Mouse (Mus musculus): ENCODE measurements around the gene Stambpl1. TPM values are rescaled to one million over a fixed set of nuclear protein-coding genes. Genes with fewer than 3 reads are reported as not detected.

Gene Stambpl1
- polyA plus RNA-seq, 1 experiment = 2.8 TPM

DNA sequence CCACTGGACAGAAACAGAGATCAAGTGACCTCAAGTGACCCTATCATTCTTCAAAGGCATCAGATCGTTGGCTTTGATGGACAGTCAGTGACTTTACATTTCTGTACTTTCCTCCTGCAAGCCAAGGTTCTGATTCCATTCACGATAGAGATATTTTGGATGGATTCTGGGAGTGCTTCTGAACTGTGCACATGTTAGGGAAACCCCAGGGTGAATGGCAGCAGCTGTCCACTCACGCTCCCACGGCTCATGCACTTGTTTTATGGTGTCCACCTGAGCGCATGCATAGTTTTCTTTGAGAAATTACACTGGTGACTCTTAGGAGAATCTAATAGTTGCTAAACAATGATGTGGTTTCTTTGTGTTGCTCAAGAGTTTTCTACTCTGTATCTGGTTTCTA lies 64.1 kb downstream of the Stambpl1 start:
- TF ChIP-seq EP300 (IDR thresholded peaks at IDR 0.05; ENCODE audit: insufficient read depth, low read depth, low read length) (no peak), CTCF (IDR thresholded peaks at IDR 0.05; ENCODE audit: low read depth, low read length) (no peak), POLR2A (IDR thresholded peaks at IDR 0.05; ENCODE audit: insufficient read depth, low read length) (no peak)
- Histone ChIP-seq H3K4me3 (ENCODE audit: low read depth, low read length) (no peak overlapping the region), H3K9ac (ENCODE audit: low read depth, poor library complexity, severe bottlenecking) (no peak overlapping the region), H3K4me1 (ENCODE audit: control insufficient read depth, insufficient read depth, low read length) (no peaks in the 10 kb centered on the region), H3K27ac (ENCODE audit: insufficient read depth, low read length) (no peak overlapping the region), H3K27me3 (ENCODE audit: control insufficient read depth, insufficient read depth, low read length, poor library complexity, severe bottlenecking) (no peaks in the 10 kb centered on the region), H3K36me3 (ENCODE audit: control insufficient read depth, insufficient read depth, low read length, poor library complexity, severe bottlenecking) (no peaks in the 10 kb centered on the region), H3K9me3 (replicated peaks; ENCODE audit: control insufficient read depth, insufficient read depth, low read length, poor library complexity, severe bottlenecking) (no peaks in the 10 kb centered on the region)

DNA sequence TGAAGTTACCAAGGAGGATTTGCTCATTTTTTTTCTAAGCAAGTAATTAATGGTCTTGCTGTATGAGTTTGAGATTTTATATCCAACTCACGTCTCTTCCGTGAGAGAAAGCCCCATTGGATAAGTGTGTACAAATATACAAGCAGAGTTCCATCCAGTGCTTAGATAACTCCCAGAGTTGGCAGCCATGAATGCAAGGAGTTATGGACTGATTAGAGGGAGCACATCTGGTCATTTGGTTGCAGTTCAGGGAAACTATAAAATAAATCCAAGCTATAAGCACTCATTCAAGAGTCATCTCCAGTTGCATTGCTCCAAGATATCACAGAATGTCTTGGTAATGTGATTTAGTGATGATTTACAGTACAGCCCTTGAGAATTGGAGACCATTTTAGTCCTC lies 64.9 kb downstream of the Stambpl1 start:
- Histone ChIP-seq H3K4me3 (ENCODE audit: low read depth, low read length) (no peak overlapping the region), H3K36me3 (ENCODE audit: control insufficient read depth, insufficient read depth, low read length, poor library complexity, severe bottlenecking) (no peaks in the 10 kb centered on the region), H3K4me1 (ENCODE audit: control insufficient read depth, insufficient read depth, low read length) (no peaks in the 10 kb centered on the region), H3K27ac (ENCODE audit: insufficient read depth, low read length) (no peak overlapping the region), H3K9me3 (replicated peaks; ENCODE audit: control insufficient read depth, insufficient read depth, low read length, poor library complexity, severe bottlenecking) (no peaks in the 10 kb centered on the region), H3K27me3 (ENCODE audit: control insufficient read depth, insufficient read depth, low read length, poor library complexity, severe bottlenecking) (no peaks in the 10 kb centered on the region), H3K9ac (ENCODE audit: low read depth, poor library complexity, severe bottlenecking) (no peak overlapping the region)
- TF ChIP-seq CTCF (IDR thresholded peaks at IDR 0.05; ENCODE audit: low read depth, low read length) = no peak
- TF ChIP-seq POLR2A (IDR thresholded peaks at IDR 0.05; ENCODE audit: insufficient read depth, low read length) = no peak
- no peak for TF ChIP-seq EP300 (IDR thresholded peaks at IDR 0.05; ENCODE audit: insufficient read depth, low read depth, low read length)

DNA sequence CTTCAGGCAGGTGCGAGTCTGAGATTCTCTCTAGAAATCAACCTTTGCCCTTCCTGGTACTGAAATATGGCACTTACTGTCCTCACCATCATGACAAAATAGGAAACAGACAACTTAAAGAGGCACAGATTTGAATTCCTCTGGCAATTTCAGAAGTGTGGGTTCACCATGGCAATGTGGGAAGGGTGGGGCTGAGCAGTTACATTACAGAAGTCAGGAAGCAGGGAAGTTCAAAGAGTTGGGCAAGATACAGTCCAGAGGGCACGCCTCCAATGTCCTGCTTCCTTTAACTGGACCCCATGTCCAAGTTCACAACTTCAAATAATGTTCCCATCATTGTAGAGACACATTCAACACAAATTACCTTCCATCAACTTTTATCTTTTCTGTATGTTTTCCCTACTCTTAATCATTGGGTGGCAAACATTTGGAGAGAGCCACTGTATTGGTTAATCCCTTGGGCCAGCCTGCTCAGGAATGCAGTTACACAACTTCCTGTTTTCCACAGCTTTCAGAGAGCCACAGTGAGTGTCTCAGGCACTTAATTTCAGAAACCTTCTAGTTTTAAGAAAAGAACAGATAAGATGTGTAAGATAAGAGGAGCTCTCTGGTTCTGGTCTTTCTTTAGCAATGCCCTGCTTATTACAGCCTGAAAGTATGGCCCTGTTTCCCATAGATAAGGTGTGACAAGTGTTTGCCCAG lies 70.4 kb downstream of the Stambpl1 start:
- no peaks in the 10 kb centered on the region for H3K36me3 ChIP-seq (ENCODE audit: control insufficient read depth, insufficient read depth, low read length, poor library complexity, severe bottlenecking)

DNA sequence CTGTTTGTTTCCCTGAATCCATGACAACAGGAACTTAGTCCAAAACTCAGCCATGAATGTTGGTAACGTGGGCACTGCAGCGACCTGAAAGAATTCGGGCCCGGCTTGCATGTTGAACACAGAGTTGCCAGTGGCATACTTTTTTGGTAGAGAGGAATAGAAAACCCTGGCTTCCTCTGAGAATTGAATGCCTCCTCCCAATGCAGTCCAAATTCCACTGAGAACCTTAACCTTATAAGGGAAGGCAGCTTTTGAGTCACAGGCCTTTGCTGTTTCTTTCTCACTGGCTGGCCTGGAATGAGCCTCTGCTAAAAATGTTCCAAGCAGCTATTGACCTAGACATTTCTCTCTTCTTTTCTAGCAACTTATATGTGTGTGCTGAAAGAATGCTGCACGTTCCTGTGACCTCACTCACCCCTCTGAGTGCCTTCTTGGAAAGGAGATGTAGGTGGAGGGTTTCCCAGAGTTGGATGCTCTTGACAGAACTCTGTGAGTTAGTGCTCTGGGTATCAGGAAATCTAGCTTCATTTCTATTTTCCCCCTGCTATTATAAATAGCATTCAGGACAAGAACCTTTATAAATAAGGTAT lies 73.7 kb downstream of the Stambpl1 start:
- no peak for TF ChIP-seq EP300 (IDR thresholded peaks at IDR 0.05; ENCODE audit: insufficient read depth, low read depth, low read length)
- no peak for TF ChIP-seq POLR2A (IDR thresholded peaks at IDR 0.05; ENCODE audit: insufficient read depth, low read length)
- no peak for TF ChIP-seq CTCF (IDR thresholded peaks at IDR 0.05; ENCODE audit: low read depth, low read length)
- no peaks in the 10 kb centered on the region for H3K4me1 ChIP-seq (ENCODE audit: control insufficient read depth, insufficient read depth, low read length)
- H3K4me3 ChIP-seq (ENCODE audit: low read depth, low read length) = no peak overlapping the region
- H3K9ac ChIP-seq (ENCODE audit: low read depth, poor library complexity, severe bottlenecking) = no peak overlapping the region
- no peaks in the 10 kb centered on the region for H3K9me3 ChIP-seq (replicated peaks; ENCODE audit: control insufficient read depth, insufficient read depth, low read length, poor library complexity, severe bottlenecking)
- no peaks in the 10 kb centered on the region for H3K36me3 ChIP-seq (ENCODE audit: control insufficient read depth, insufficient read depth, low read length, poor library complexity, severe bottlenecking)
- no peak overlapping the region for H3K27ac ChIP-seq (ENCODE audit: insufficient read depth, low read length)
- H3K27me3 ChIP-seq (ENCODE audit: control insufficient read depth, insufficient read depth, low read length, poor library complexity, severe bottlenecking) = no peaks in the 10 kb centered on the region

More for the DNA sequence above, 70.4 kb downstream of the Stambpl1 start:
- Histone ChIP-seq H3K4me1 (ENCODE audit: control insufficient read depth, insufficient read depth, low read length) (no peaks in the 10 kb centered on the region), H3K9ac (ENCODE audit: low read depth, poor library complexity, severe bottlenecking) (no peak overlapping the region), H3K27ac (ENCODE audit: insufficient read depth, low read length) (no peak overlapping the region), H3K4me3 (ENCODE audit: low read depth, low read length) (no peak overlapping the region), H3K27me3 (ENCODE audit: control insufficient read depth, insufficient read depth, low read length, poor library complexity, severe bottlenecking) (no peaks in the 10 kb centered on the region), H3K9me3 (replicated peaks; ENCODE audit: control insufficient read depth, insufficient read depth, low read length, poor library complexity, severe bottlenecking) (no peaks in the 10 kb centered on the region)
- TF ChIP-seq EP300 (IDR thresholded peaks at IDR 0.05; ENCODE audit: insufficient read depth, low read depth, low read length) (no peak), CTCF (IDR thresholded peaks at IDR 0.05; ENCODE audit: low read depth, low read length) (no peak), POLR2A (IDR thresholded peaks at IDR 0.05; ENCODE audit: insufficient read depth, low read length) (no peak)

GRCm38 (mm10) chr19:34268991-34269390 lies 77.0 kb downstream of the Stambpl1 start:
- Histone ChIP-seq H3K36me3 (ENCODE audit: control insufficient read depth, insufficient read depth, low read length, poor library complexity, severe bottlenecking) (no peaks in the 10 kb centered on the region), H3K27me3 (ENCODE audit: control insufficient read depth, insufficient read depth, low read length, poor library complexity, severe bottlenecking) (no peaks in the 10 kb centered on the region), H3K4me3 (ENCODE audit: low read depth, low read length) (no peak overlapping the region), H3K4me1 (ENCODE audit: control insufficient read depth, insufficient read depth, low read length) (no peaks in the 10 kb centered on the region), H3K27ac (ENCODE audit: insufficient read depth, low read length) (no peak overlapping the region), H3K9ac (ENCODE audit: low read depth, poor library complexity, severe bottlenecking) (no peak overlapping the region), H3K9me3 (replicated peaks; ENCODE audit: control insufficient read depth, insufficient read depth, low read length, poor library complexity, severe bottlenecking) (no peaks in the 10 kb centered on the region)
- TF ChIP-seq POLR2A (IDR thresholded peaks at IDR 0.05; ENCODE audit: insufficient read depth, low read length) (no peak), EP300 (IDR thresholded peaks at IDR 0.05; ENCODE audit: insufficient read depth, low read depth, low read length) (no peak)

- TF ChIP-seq POLR2A (IDR thresholded peaks at IDR 0.05; ENCODE audit: insufficient read depth, low read length) (no peak), EP300 (IDR thresholded peaks at IDR 0.05; ENCODE audit: insufficient read depth, low read depth, low read length) (no peak)
- Histone ChIP-seq H3K9ac (ENCODE audit: low read depth, poor library complexity, severe bottlenecking) (no peak overlapping the region), H3K9me3 (replicated peaks; ENCODE audit: control insufficient read depth, insufficient read depth, low read length, poor library complexity, severe bottlenecking) (no peaks in the 10 kb centered on the region), H3K36me3 (ENCODE audit: control insufficient read depth, insufficient read depth, low read length, poor library complexity, severe bottlenecking) (no peaks in the 10 kb centered on the region), H3K27me3 (ENCODE audit: control insufficient read depth, insufficient read depth, low read length, poor library complexity, severe bottlenecking) (no peaks in the 10 kb centered on the region), H3K4me3 (ENCODE audit: low read depth, low read length) (no peak overlapping the region), H3K27ac (ENCODE audit: insufficient read depth, low read length) (no peak overlapping the region), H3K4me1 (ENCODE audit: control insufficient read depth, insufficient read depth, low read length) (no peaks in the 10 kb centered on the region)
Observed at GRCm38 (mm10) chr19:34270106-34270726, 78.2 kb downstream of the Stambpl1 start.
